Mouse (Mus musculus) right cerebral cortex, adult 18-20 months (tissue): ENCODE results near the gene Gm42688.

ENCODE experiments used
- DNase-seq: peaks from one replicate; pipeline ENCODE4 v3.0.0; 2022; ENCODE audit warnings: mixed read lengths

Gm42688 gene

DNA sequence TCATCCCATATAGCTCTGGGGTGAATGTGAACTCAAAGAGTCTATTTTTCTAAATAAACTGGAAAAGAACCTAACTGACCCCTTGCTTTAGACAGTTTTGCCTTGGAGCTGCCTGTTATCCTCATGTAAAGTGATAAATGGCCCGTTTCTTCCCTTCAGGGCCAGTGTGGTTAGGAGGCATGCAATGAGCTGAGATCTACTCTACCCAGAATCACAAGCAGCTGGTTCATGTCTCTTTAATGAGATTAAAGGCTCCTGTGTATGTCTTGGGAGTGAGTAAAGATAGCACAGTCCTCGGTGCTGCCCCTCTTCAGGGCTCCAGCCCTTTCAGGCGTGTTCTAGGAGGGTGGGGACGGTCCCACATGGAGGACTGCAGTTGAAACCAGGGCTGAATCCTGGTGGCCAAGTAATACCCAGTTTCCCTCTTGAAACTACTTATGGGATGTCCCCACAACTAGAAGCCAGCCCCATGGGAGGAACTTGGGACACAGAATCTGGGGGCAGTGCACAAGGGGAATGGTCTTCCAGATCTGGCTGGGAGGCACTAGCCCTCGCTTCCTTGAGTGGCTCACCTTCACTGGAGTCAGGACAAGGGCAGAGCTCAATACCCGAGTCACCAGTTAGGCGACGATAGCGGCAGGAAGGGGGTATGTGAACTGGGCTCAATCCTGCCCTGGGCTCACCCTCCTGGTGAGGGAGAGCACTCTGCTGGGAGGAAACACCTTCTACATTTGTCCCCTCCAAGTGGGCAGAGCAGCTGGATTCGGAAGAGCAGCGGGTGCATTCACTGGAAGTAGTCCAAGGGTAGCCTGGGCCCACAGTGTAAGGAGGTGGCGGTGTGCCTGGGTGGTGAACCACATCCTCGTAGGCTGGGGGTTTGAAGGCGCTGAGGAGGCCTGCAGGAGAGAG is 17.7 kb downstream of the Gm42688 start:
- DNase-seq: no peak

GRCm38 (mm10) chr6:83119734-83120051 is 18.3 kb downstream of the Gm42688 start:
- DNase-seq: no peak

GRCm38 (mm10) chr6:83120930-83121862 is 19.8 kb downstream of the Gm42688 start, which contains the start of gene Wbp1:
Wbp1 (minus strand) TSS chr6:83121559.
- peak; percentile 99 for DNase-seq

- no peak for DNase-seq
Measured at GRCm38 (mm10) chr6:83121863-83122710, 20.7 kb downstream of the Gm42688 start.

DNA sequence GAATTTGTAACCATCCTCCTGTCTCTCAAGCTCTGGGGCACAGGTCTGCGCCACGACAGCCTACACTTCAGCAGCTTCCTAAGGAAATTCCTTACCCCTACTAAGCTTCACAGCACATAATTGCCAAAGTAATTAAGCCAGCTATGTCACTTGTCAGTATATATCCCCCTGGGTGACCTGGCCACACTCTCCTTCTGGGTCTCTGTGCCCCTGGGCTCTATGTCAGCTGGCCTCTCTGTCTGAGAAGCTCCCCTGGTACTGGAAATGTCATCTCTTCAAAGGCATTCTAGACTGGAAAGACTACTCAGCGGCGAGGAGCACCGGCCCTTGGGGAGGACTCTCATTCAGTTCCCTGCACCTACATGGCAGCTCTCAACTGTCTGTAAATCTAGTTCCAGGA is 21.5 kb downstream of the Gm42688 start:
- no peak for DNase-seq

DNA sequence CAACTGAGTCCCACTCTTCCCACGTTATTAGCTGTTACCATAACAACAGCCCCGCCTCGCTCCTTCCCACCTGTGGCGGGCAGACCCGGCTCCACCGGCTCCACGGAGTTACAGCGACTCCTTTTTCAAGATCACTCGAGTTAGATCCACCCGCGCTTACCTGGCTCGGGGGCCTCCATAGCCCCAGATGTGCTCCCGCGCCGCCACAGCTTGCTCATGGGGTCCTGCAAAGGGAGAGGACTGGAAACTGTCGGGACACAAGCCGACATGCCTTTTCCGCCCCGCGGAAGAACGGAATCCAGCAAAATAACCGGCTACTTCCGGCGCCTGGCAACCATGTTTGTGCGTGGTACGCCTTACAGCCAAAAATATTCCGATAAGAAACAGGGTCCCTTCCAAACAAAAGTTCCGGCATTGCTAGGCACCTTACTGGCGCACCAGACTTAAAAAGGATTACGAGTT is 23.5 kb downstream of the Gm42688 start:
- DNase-seq: peak; percentile 90

DNA sequence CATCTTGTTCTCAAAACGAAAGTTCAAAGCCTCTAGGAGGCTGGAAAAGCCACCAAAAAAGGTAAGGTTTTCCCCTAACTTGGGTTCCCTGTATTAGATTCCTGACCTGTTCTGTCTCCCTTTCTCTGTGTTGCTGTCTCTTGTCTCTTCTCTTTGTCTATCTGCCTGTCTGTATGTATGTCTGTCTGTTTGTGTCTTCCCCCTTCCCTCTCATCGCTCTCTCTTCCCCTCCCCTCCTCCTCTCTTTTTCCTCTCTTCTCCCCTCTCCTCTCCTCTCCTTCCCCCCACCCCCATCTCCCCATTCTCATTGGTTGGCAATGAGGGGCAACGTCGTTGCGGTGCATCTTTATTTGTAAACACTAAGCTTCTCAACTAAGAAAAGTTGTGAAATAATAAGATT is 23.9 kb downstream of the Gm42688 start, which contains the start of gene Ino80b:
Ino80b (minus strand) TSS at position 101 of the 400 bp plus-strand sequence.
- DNase-seq: no peak

DNA sequence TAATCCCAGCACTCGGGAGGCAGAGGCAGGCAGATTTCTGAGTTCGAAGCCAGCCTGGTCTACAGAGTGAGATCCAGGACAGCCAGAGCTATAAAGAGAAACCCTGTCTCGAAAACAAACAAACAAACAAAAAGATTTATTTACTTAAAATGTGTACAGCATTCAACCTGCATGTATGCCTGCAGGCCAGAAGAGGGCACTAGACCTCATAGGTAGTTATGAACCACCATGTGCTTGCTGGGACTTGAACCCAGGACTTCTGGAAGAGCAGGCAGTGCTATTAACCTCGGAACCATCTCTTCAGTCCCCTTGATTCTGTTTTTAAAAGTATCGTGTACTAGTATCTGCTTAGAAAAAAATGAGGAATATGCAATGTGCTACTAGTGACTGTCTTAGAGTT is 26.0 kb downstream of the Gm42688 start:
- no peak for DNase-seq

DNA sequence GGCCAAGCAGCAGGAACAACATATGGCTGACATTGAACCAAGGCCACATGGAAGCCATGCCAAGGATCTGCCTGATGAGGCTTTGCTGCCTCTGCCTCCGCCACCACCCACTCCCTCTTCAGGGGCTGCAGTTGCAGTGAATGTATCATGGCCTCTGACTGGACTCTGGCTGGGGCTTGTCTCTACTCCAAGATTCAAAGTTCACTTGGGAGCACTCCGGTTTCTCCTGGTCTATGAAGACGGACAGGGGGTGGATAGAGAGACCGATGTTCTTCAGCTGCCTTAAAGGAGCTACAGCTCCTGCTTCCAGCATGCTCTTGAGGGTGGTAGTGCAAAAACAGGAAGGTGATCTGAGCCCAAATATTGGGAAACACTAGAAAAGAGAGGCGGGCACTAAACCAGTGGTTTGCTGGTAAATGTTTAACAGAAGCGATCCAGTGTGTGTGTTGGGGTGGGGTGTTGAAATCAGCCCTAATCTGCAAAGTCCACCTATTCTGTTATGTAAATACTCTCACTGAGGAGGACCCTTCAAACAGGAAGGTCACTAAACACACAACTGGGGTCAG is 30.1 kb downstream of the Gm42688 start:
- DNase-seq: no peak

- no peak for DNase-seq
Measured at GRCm38 (mm10) chr6:83132176-83132919, 30.9 kb downstream of the Gm42688 start.

DNA sequence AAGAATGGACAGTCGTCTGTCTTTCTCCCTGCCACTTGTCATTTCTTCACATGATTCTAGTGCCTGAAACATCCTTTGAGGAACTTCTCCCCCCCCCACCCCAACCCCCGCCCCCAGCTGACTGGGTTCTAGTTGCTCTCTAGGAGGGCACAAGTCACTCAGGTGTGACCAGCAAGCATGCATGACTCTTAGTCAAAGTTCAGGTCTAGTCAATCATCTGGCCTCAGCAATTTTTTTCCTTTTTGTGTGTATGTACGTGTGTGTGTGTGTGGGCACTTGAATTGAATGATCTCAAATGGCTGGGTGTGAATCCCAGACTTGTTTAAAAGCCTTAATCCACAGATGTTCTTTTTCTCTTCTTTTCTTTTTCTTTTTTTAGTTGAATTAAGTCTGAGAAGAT is 32.8 kb downstream of the Gm42688 start:
- DNase-seq: no peak

DNA sequence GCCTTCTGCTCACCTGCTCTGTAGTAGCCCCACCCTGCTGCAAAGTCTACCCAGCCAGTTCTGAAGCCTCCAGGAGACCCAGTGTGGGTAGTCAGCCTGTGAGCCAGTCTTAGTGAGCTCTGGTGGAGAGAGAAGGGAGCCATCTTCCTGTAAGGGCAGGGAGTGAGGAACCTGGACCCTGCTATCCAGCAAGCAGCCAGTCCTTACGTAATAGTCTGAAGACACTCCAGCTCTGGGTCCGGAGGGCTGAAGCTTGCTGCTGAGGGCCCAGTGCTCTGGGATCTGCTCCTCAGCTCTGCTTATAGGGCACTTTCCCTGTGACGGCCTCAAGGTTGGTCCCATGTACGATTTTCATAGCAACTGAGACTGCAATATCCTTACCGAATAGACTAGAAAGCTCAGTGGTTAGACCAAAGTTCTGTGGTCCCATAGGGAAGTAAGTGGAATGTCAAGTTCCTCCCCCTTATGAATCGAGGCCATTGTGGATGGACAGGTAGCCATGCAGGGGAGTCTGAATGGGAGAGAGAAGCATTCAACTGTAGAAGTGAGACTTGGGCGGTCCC is 33.6 kb downstream of the Gm42688 start, which contains the start of gene Rtkn:
Rtkn (plus strand) TSS at position 513 of the 563 bp plus-strand sequence.
- no peak for DNase-seq

GRCm38 (mm10) chr6:83135571-83136161 is 34.2 kb downstream of the Gm42688 start:
- no peak for DNase-seq

DNA sequence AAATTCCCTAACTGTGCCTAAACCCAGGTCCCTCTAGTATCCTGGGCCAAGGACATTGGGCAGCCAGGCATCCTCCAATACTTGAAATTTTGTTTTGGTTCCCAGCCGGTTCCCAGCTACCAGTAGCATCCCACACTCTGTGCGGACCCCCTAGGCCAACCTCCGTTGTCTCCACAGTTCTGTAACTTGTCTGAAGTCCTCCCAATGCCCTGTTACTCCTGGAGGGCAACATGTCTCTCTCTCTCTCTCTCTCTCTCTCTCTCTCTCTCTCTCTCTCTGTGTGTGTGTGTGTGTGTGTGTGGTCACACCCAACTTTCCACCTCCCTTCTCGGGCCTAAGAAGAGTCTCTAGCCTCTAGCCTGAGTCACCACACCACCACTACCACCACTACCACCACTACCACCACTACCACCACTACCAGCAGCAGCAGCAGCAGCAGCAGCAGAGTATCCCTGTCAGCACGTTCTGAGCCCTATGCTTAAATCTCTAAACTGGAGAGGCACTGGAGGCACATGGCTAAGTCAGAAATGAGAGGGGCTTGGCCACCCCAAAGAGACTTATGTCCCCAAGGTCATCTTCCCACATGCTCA is 35.0 kb downstream of the Gm42688 start:
- DNase-seq: no peak

GRCm38 (mm10) chr6:83136881-83137575 is 35.6 kb downstream of the Gm42688 start:
- DNase-seq: no peak

- DNase-seq: peak; percentile 77
Measured at GRCm38 (mm10) chr6:83137576-83137950, 36.1 kb downstream of the Gm42688 start.

DNA sequence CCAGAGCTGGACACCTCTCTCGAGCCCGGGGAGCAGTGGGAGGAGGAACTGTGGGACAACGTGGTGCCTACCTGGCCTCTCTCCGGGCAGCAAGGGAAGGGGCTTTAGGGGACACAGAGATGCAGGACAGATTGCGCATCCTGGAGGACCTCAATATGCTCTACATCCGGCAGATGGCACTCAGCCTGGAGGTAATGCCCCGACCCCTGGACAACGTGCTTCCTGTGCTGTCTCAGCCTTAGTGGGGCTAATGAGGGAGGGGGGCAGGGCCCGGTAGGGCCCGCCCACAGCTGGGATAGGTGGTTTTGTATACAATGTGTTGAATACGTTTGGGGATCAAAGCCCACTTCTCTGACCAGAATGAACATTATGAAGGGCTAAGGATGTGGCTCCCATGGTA is 36.6 kb downstream of the Gm42688 start:
- no peak for DNase-seq

GRCm38 (mm10) chr6:83140044-83140443 is 38.6 kb downstream of the Gm42688 start:
- no peak for DNase-seq

- no peak for DNase-seq
Measured at GRCm38 (mm10) chr6:83141636-83142035, 40.2 kb downstream of the Gm42688 start.
